Mouse (Mus musculus) bone marrow macrophage, adult 2 months (primary cell): ENCODE results near the gene Vps13d.

Experiments
- CTCF ChIP-seq: IDR thresholded peaks from 2 replicates; pipeline ENCODE4 v1.5.1; 2012; ENCODE audit warnings: low read depth, mild to moderate bottlenecking, low read length, moderate library complexity
- POLR2A ChIP-seq: IDR thresholded peaks from 2 replicates; pipeline ENCODE4 v1.6.1; 2012; ENCODE audit warnings: mild to moderate bottlenecking, low read depth, low read length, borderline replicate concordance

DNA sequence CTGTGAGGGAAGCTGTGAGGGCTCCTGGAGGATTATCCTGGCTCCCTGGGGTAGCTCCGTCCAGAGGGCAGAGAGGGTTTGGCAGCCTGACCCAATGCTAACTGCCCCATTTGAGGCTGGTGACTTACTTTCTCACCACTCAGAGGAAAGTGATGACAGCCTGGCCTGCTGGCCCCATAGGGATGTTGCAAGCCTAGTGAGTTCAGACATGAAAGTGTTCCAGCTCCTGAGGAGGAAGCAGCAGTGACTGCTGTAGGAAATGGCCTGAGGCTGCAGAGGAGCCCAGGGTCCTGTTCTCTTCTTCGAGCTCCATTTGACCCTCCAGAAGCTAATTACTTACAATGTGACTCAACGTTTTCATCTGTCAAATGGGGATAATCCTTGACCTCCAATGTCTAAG is 157.8 kb downstream of the Vps13d start:
- TF ChIP-seq POLR2A (no peak), CTCF (no peak)
